In the genomic region with DNA sequence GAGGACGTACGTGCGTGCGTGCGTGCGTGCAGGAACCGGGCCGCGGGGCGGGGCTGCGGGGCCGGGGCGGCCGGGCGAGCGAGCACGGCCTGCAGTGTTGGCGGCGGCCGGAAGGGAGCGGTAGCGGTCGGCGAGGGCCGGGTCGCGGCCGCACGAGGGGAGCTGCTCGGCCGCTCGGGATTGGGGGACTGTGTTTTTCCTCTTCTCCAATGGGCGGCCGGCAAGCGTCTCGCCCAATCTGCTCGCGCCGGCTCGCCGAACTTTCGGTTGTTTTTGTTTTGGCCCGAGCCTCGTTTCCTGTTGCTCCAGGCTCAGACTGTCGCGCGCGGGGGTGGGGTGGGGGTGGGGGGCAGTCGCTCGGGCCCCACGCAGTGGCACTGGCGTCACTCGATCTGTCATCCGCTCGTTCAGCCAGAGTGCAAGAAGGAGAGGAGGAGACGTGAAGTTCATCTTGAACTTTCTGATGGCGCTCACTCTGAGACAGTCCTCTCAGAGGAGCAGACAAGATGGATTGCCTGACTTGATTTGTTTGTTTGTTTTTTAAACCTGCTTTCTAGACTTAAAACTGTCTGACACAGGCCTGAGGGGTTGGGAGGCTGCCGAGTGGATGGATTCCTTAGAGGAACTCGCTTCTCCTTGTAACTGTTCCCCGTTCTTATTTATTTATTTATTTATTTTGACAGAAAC, we compare ENCODE assay signal across 8 mouse cellular contexts. TPM values are rescaled to one million over a fixed set of nuclear protein-coding genes. Genes with fewer than 3 reads are reported as not detected.
DNase-seq lines count a peak whose midpoint lies in the region; ATAC-seq and TF ChIP-seq lines count a peak whose summit lies in the region.

No protein-coding gene starts in this region.

- no peaks in the 10 kb centered on the region for H3K9me3 ChIP-seq in ES-Bruce4 (replicated peaks; ENCODE audit: control insufficient read depth, insufficient read depth, low read length, poor library complexity, severe bottlenecking)
- H3K9me3 ChIP-seq in heart, postnatal 0 days (replicated peaks; ENCODE audit: control insufficient read depth, low read length): no peaks in the 10 kb centered on the region
- no peaks in the 10 kb centered on the region for H3K9me3 ChIP-seq in lung, embryonic 14.5 days (ENCODE audit: low read depth, low read length)
- no peaks in the 10 kb centered on the region for H3K9me3 ChIP-seq in neural tube, embryonic 15.5 days (replicated peaks)

- peak overlapping the region; percentile 98 for H3K4me3 ChIP-seq in ES-Bruce4 (ENCODE audit: low read depth, low read length)
- peak overlapping the region; percentile 87 for H3K4me3 ChIP-seq in heart, postnatal 0 days (ENCODE audit: low read depth, low read length)
- peak overlapping the region; percentile 98 for H3K4me3 ChIP-seq in lung, embryonic 14.5 days (ENCODE audit: low read depth, low read length)
- H3K4me3 ChIP-seq in neural tube, embryonic 15.5 days (replicated peaks): peak overlapping the region; percentile 97

- H3K27ac ChIP-seq in ES-Bruce4 (ENCODE audit: insufficient read depth, low read length): peak overlapping the region; percentile 86
- H3K27ac ChIP-seq in heart, postnatal 0 days (ENCODE audit: low read depth): peak overlapping the region; percentile 100
- H3K27ac ChIP-seq in lung, embryonic 14.5 days (ENCODE audit: low read depth): peak overlapping the region; percentile 100
- peak overlapping the region; percentile 100 for H3K27ac ChIP-seq in neural tube, embryonic 15.5 days (replicated peaks)

- peak; percentile 31 for TF ChIP-seq CTCF in ES-Bruce4 (IDR thresholded peaks at IDR 0.05; ENCODE audit: low read depth, low read length)
- TF ChIP-seq CTCF in heart, postnatal 0 days (IDR thresholded peaks at IDR 0.05; ENCODE audit: low read depth): peak; percentile 46
- TF ChIP-seq CTCF in lung, embryonic 14.5 days (IDR thresholded peaks at IDR 0.05; ENCODE audit: low read depth): peak; percentile 34; the same call in 1 of the 2 replicates

- H3K4me1 ChIP-seq in ES-Bruce4 (ENCODE audit: control insufficient read depth, insufficient read depth, low read length): peaks cover 2% of the 10 kb centered on the region
- peaks cover 15% of the 10 kb centered on the region for H3K4me1 ChIP-seq in heart, postnatal 0 days (ENCODE audit: control insufficient read depth, insufficient read depth)
- H3K4me1 ChIP-seq in lung, embryonic 14.5 days (ENCODE audit: insufficient read depth): peaks cover 10% of the 10 kb centered on the region; the same call in 1 of the 2 replicates
- H3K4me1 ChIP-seq in neural tube, embryonic 15.5 days: peaks cover 43% of the 10 kb centered on the region

- H3K36me3 ChIP-seq in ES-Bruce4 (ENCODE audit: control insufficient read depth, insufficient read depth, low read length, poor library complexity, severe bottlenecking): no peaks in the 10 kb centered on the region
- no peaks in the 10 kb centered on the region for H3K36me3 ChIP-seq in heart, postnatal 0 days (replicated peaks; ENCODE audit: control insufficient read depth, insufficient read depth, low read length)
- peaks cover 6% of the 10 kb centered on the region; the same call in 1 of the 2 replicates for H3K36me3 ChIP-seq in lung, embryonic 14.5 days (ENCODE audit: insufficient read depth)
- no peaks in the 10 kb centered on the region for H3K36me3 ChIP-seq in neural tube, embryonic 15.5 days

- WGBS in heart, postnatal 0 days: under 1% methylated on average over 58 of the region's 60 CpGs
- WGBS in lung, embryonic 14.5 days: under 1% methylated on average over 54 of the region's 60 CpGs
- WGBS in neural tube, embryonic 15.5 days: 2% methylated on average over 51 of the region's 60 CpGs

- H3K4me2 ChIP-seq in heart, postnatal 0 days (ENCODE audit: low read depth, low read length): peak overlapping the region; percentile 94
- H3K4me2 ChIP-seq in lung, embryonic 14.5 days: peak overlapping the region; percentile 92
- peak overlapping the region; percentile 91 for H3K4me2 ChIP-seq in neural tube, embryonic 15.5 days

- TF ChIP-seq EP300 in ES-Bruce4 (IDR thresholded peaks at IDR 0.05; ENCODE audit: insufficient read depth, low read depth, low read length): no peak
- no peak for TF ChIP-seq EP300 in heart, postnatal 0 days (IDR thresholded peaks at IDR 0.05; ENCODE audit: low read depth)

- peak overlapping the region; percentile 96 for H3K9ac ChIP-seq in ES-Bruce4 (ENCODE audit: low read depth, poor library complexity, severe bottlenecking)
- peak overlapping the region; percentile 98 for H3K9ac ChIP-seq in heart, postnatal 0 days (replicated peaks; ENCODE audit: low read depth, low read length)
- peak overlapping the region; percentile 100 for H3K9ac ChIP-seq in lung, embryonic 14.5 days
- H3K9ac ChIP-seq in neural tube, embryonic 15.5 days (replicated peaks): peak overlapping the region; percentile 100

- no peaks in the 10 kb centered on the region for H3K27me3 ChIP-seq in ES-Bruce4 (ENCODE audit: control insufficient read depth, insufficient read depth, low read length, poor library complexity, severe bottlenecking)
- H3K27me3 ChIP-seq in heart, postnatal 0 days (ENCODE audit: control insufficient read depth, insufficient read depth, low read length): no peaks in the 10 kb centered on the region
- H3K27me3 ChIP-seq in lung, embryonic 14.5 days (ENCODE audit: insufficient read depth, low read length): no peaks in the 10 kb centered on the region
- no peaks in the 10 kb centered on the region for H3K27me3 ChIP-seq in neural tube, embryonic 15.5 days (replicated peaks)

- peak; percentile 78 for DNase-seq in c-Kit-positive CD71-negative TER-119-negative erythroid progenitor cells, embryonic 14.5 days (ENCODE audit: low read depth)
- peak; percentile 77 for DNase-seq in fibroblast of lung, adult 2 months (ENCODE audit: low read depth)
- peak; percentile 95 for DNase-seq in heart, postnatal 0 days (ENCODE audit: low spot score)
- peak; percentile 95 to 97 for DNase-seq in kidney, postnatal 36 days
- DNase-seq in lung, embryonic 14.5 days: peak; percentile 97
- peak; percentile 87 to 92 for DNase-seq in thymus, adult 18-20 months

- peak; percentile 90 for ATAC-seq in heart, postnatal 0 days (ENCODE audit: insufficient read depth, low read depth)
- peak; percentile 94 for ATAC-seq in lung, embryonic 14.5 days (ENCODE audit: insufficient read depth)
- ATAC-seq in neural tube, embryonic 15.5 days (ENCODE audit: low FRiP score): peak; percentile 88

- TF ChIP-seq POLR2A in ES-Bruce4 (IDR thresholded peaks at IDR 0.05; ENCODE audit: insufficient read depth, low read length): no peak

RNA-seq across cellular contexts. Expression of a gene that starts 1.6 kb away (rescaled TPM):
- polyA plus RNA-seq in ES-Bruce4 (2011; ENCODE audit: insufficient read depth, insufficient read length, low read depth, missing spikeins): 34.6 and 39.4 TPM in 2 replicates
- 25.6 and 27.9 TPM in 2 replicates for total RNA-seq in heart, postnatal 0 days (2014; rRNA removed; ENCODE audit: low replicate concordance)
- 15.5 and 16.2 TPM in 2 replicates for polyA plus RNA-seq in heart, postnatal 0 days (2015; fragmentation: Nextera tagmentation; extraction: Ambion mirVana)
- 33.3 and 34.3 TPM in 2 replicates for polyA plus RNA-seq in lung, embryonic 14.5 days (2014; fragmentation: Nextera tagmentation; extraction: Ambion mirVana)
- polyA plus RNA-seq in neural tube, embryonic 15.5 days (2015; fragmentation: Nextera tagmentation; extraction: Ambion mirVana): 38.3 and 39.5 TPM in 2 replicates

Comparison
In these comparisons a context has a peak if more than half of its experiments do, and no peak if none do; other contexts are left out.
1. Peak in every context shown above with its lines: DNase-seq, ATAC-seq, H3K4me3 ChIP-seq and H3K27ac ChIP-seq.